Mouse (Mus musculus): ENCODE results near the gene Agtr1b. TPM values are rescaled to one million over a fixed set of nuclear protein-coding genes. Genes with fewer than 3 reads are reported as not detected.

Agtr1b gene
- total RNA-seq (2023), result not detected

DNA sequence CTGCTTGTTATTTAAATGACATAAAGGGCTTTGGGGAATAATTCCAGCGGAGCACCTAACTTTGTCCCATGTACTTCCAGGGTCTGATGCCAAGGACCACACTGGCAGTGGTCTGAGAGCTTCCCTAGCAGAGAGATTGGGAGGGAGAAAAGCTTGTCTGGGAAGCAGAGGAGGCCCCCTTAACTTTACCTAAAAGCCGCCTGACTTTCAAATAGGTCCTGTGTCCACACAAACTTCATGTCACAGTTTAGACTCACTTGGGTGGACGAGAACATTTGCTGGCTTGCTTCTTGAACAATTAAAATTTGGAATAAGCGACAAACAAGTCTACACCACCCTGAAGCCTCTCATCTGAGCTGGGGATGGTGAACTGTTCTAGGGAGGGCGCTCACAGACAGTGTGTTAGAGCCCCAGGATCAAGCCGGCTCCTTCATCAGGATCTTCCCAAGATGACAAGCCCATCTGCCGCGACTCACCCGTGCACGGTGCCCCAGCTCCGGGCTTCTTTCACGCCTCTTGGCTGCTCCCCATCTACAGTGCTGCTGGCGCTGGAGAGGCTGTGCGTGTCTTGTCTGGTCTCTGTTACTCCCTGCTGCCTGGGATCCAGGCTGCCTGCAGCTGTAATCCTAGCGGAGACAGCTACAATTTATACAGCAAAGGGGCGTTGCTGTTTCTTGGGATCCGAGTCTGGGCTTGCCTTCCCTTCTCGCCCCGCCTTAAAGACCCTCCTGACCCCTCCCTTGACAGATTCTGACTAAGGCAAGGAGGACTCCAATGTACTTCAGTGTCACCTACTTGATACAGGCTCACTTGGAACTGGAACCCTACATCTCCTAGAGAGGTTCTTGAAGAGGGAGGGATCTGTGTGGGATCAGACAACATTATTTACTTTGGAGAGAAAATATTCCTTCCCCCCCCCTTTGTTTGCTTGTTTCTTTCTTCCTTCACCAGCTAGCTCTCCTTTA, at the start of gene Agtr1b:
Agtr1b (minus strand) TSS at position 620 of the 965 bp plus-strand sequence.

DNA sequence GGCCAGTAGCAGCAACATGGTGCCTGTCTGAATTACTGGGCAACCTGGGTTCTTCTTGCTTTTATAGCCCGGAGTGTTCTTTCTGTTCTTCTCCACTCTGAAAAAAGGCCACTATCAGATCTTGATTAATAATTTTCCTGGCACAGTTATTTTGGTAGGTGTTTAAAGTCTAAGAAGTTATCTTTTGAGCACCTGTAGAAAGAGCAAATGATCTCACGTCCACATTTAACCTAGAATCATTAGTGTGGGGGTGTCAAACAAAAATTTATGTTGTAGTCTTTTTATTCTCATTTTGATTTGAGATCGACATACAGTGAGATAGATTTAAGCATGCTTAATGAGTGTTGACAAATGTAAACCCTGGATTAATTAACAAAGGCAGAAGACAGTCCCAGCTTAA, 91.3 kb downstream of the Agtr1b start, which contains the start of gene Cpb1:
Cpb1 (minus strand) TSS at position 101 of the 400 bp plus-strand sequence.

Other genes with a start within 250 kb of the Agtr1b start
- 10 to 100 TPM; 39.6 to 40.3 TPM for gene Gyg, start 211.9 kb downstream of the Agtr1b start, total RNA-seq (2023)
- 1 to 10 TPM in 1 of 2 experiments, not detected in 1; 1.4 TPM for gene Cpa3, start 125.0 kb downstream of the Agtr1b start, total RNA-seq (2023)
- not detected for gene Cpb1, start 91.4 kb downstream of the Agtr1b start, total RNA-seq (2023)

Measured in T-cell, adult 66 days (primary cell).